In genomic region chr10:87865712-87866111, GRCm38 (mm10) we compare ENCODE assay signal across 26 mouse cellular contexts.
"Had no signal": no experiment of that assay in that cellular context is flagged by ENCODE, and none has a peak within 500 bp of the region (broad histone marks: within the 10 kb centered on the region; RNA-seq: fewer than 3 reads in every experiment).

No protein-coding gene starts in this region.

- H3K9ac ChIP-seq: heart, embryonic 13.5 days; heart, embryonic 15.5 days; hindbrain, embryonic 13.5 days; hindbrain, embryonic 15.5 days; kidney, embryonic 15.5 days; limb, embryonic 13.5 days; limb, embryonic 15.5 days; liver, embryonic 12.5 days; liver, embryonic 14.5 days had no signal

- H3K4me1 ChIP-seq: liver, embryonic 12.5 days had no signal

- H3K27ac ChIP-seq: heart, adult 2 months; heart, embryonic 13.5 days; heart, embryonic 15.5 days; hindbrain, embryonic 13.5 days; hindbrain, embryonic 15.5 days; hindbrain, postnatal 0 days; kidney, postnatal 0 days; limb, embryonic 13.5 days; limb, embryonic 15.5 days; liver, embryonic 12.5 days; liver, embryonic 14.5 days had no signal

- H3K27me3 ChIP-seq: heart, embryonic 13.5 days; heart, embryonic 15.5 days; hindbrain, embryonic 13.5 days; hindbrain, embryonic 15.5 days had no signal

- DNase-seq: gastrocnemius, postnatal 14 days; gastrocnemius, postnatal 36 days; heart, adult 11 months; heart, adult 2 months; heart, postnatal 14 days; heart, postnatal 36 days; kidney, adult 11 months; kidney, adult 2 months; kidney, adult 9 months; kidney, postnatal 14 days; kidney, postnatal 36 days; layer of hippocampus, adult 9-11 months; layer of hippocampus, postnatal 36 days; left cerebral cortex, postnatal 4 days had no signal

- ATAC-seq: hindbrain, postnatal 0 days; liver, embryonic 12.5 days had no signal

- H3K9me3 ChIP-seq: heart, embryonic 15.5 days; hindbrain, embryonic 13.5 days; hindbrain, embryonic 15.5 days; kidney, embryonic 15.5 days; limb, embryonic 13.5 days; limb, embryonic 15.5 days; liver, embryonic 12.5 days had no signal

- H3K4me3 ChIP-seq: heart, adult 2 months; heart, embryonic 13.5 days; heart, embryonic 15.5 days; hindbrain, embryonic 13.5 days; hindbrain, embryonic 15.5 days; kidney, embryonic 15.5 days; limb, embryonic 13.5 days; limb, embryonic 15.5 days; liver, embryonic 12.5 days had no signal

- H3K4me2 ChIP-seq: heart, embryonic 11.5 days; heart, embryonic 13.5 days; heart, embryonic 15.5 days; hindbrain, embryonic 13.5 days; hindbrain, embryonic 15.5 days; kidney, embryonic 15.5 days; limb, embryonic 13.5 days; limb, embryonic 15.5 days; liver, embryonic 12.5 days had no signal

- H3K36me3 ChIP-seq: hindbrain, embryonic 13.5 days; hindbrain, embryonic 15.5 days; kidney, embryonic 15.5 days; limb, embryonic 13.5 days; liver, embryonic 12.5 days had no signal
